ENCODE assay signal across 9 mouse cellular contexts in genomic region chr13:29857436-29857835, GRCm38 (mm10). TPM values are rescaled to one million over a fixed set of nuclear protein-coding genes. Genes with fewer than 3 reads are reported as not detected.
DNase-seq lines count a peak whose midpoint lies in the region; ATAC-seq and TF ChIP-seq lines count a peak whose summit lies in the region.
"Had no signal": no experiment of that assay in that cellular context is flagged by ENCODE, and none has a peak within 500 bp of the region (broad histone marks: within the 10 kb centered on the region; RNA-seq: fewer than 3 reads in every experiment).

No protein-coding gene starts in this region.

- no peaks in the 10 kb centered on the region for H3K79me2 ChIP-seq in liver, adult 2 months (ENCODE audit: control insufficient read depth, insufficient read depth, low read length)

- peak; percentile 73 for ATAC-seq in Patski
- no peak for ATAC-seq in embryonic facial prominence, embryonic 11.5 days (replicated peaks; ENCODE audit: insufficient number of reproducible peaks, low FRiP score, low TSS enrichment, low read depth)
- 0 out of 2 replicates have a peak, but pooled peaks have one; percentile 46 for ATAC-seq in hindbrain, embryonic 14.5 days (ENCODE audit: low FRiP score)
- ATAC-seq in monocyte, adult 5-6 weeks (replicated peaks; ENCODE audit: insufficient number of reproducible peaks, low FRiP score, low TSS enrichment, poor library complexity, severe bottlenecking) = peak; percentile 46

- H3K4me3 ChIP-seq in liver, adult 2 months (ENCODE audit: insufficient read depth, low read depth, low read length) = no peak overlapping the region
- no peak overlapping the region for H3K4me3 ChIP-seq in embryonic facial prominence, embryonic 11.5 days (ENCODE audit: low read depth, low read length)
- no peak overlapping the region for H3K4me3 ChIP-seq in hindbrain, embryonic 14.5 days (replicated peaks; ENCODE audit: low read length)
- H3K4me3 ChIP-seq: embryonic facial prominence, embryonic 15.5 days had no signal

- H3K36me3 ChIP-seq in liver, adult 2 months (ENCODE audit: control insufficient read depth, insufficient read depth, low read length) = no peaks in the 10 kb centered on the region
- no peaks in the 10 kb centered on the region for H3K36me3 ChIP-seq in embryonic facial prominence, embryonic 11.5 days (replicated peaks; ENCODE audit: control insufficient read depth, insufficient read depth, low read depth, low read length)
- no peaks in the 10 kb centered on the region for H3K36me3 ChIP-seq in hindbrain, embryonic 14.5 days (replicated peaks; ENCODE audit: control insufficient read depth, insufficient read depth)
- H3K36me3 ChIP-seq: embryonic facial prominence, embryonic 15.5 days had no signal

- H3K4me1 ChIP-seq in liver, adult 2 months (ENCODE audit: control insufficient read depth, insufficient read depth, low read length) = no peaks in the 10 kb centered on the region; the same call in 1 of the 2 replicates
- no peaks in the 10 kb centered on the region for H3K4me1 ChIP-seq in embryonic facial prominence, embryonic 11.5 days (ENCODE audit: control insufficient read depth, insufficient read depth, low read length)
- peaks cover 13% of the 10 kb centered on the region; the same call in 1 of the 2 replicates for H3K4me1 ChIP-seq in hindbrain, embryonic 14.5 days (replicated peaks; ENCODE audit: control insufficient read depth, insufficient read depth, low read length)
- H3K4me1 ChIP-seq: embryonic facial prominence, embryonic 15.5 days had no signal

- intact Hi-C loops in left cerebral cortex, postnatal 25 days (cut with DNase I) = loop anchor here (2.0 to 5.0 kb wide), 2 partner anchors 125 to 403 kb away; no protein-coding TSS in a partner anchor

- no peaks in the 10 kb centered on the region for H3K9me3 ChIP-seq in embryonic facial prominence, embryonic 11.5 days (replicated peaks; ENCODE audit: control insufficient read depth, low read length)
- H3K9me3 ChIP-seq in hindbrain, embryonic 14.5 days (ENCODE audit: control insufficient read depth, low read length) = no peaks in the 10 kb centered on the region
- H3K9me3 ChIP-seq: embryonic facial prominence, embryonic 15.5 days had no signal

- in situ Hi-C loops in Patski (cut with MboI; ENCODE audit: low pct_unique_long_range_greater_than_20kb) = loop anchor here (5.0 to 25.0 kb wide), 4 partner anchors 130 to 680 kb away; partner anchors contain the start of genes E2f3 and Uqcrfs1

- no peak for TF ChIP-seq POLR2A in liver, adult 2 months (IDR thresholded peaks at IDR 0.05; ENCODE audit: extremely low read depth, insufficient read depth, low read length)

- H3K4me2 ChIP-seq in embryonic facial prominence, embryonic 11.5 days (ENCODE audit: low read depth, low read length) = no peak overlapping the region
- H3K4me2 ChIP-seq in hindbrain, embryonic 14.5 days (replicated peaks) = no peak overlapping the region
- H3K4me2 ChIP-seq: embryonic facial prominence, embryonic 15.5 days had no signal

- DNase-seq in liver, adult 2 months (ENCODE audit: extremely low read depth, low read depth, low spot score) = peak; percentile 75
- DNase-seq in liver (no peak), Patski (ENCODE audit: low read depth, low spot score) (no peak)
- DNase-seq in embryonic facial prominence, embryonic 11.5 days (ENCODE audit: low spot score) = peak; percentile 74
- DNase-seq in hindbrain, embryonic 14.5 days (ENCODE audit: low spot score) = peak; percentile 69
- peak; percentile 22 to 59 for DNase-seq in left cerebral cortex, postnatal 25 days (ENCODE audit: low spot score in 2 of 2)
- DNase-seq in urinary bladder, adult 2 months (ENCODE audit: low spot score) = no peak

- no peak overlapping the region for H3K9ac ChIP-seq in liver, adult 2 months (ENCODE audit: low read depth, low read length)
- H3K9ac ChIP-seq in embryonic facial prominence, embryonic 11.5 days (replicated peaks; ENCODE audit: low read length) = no peak overlapping the region
- no peak overlapping the region for H3K9ac ChIP-seq in hindbrain, embryonic 14.5 days
- H3K9ac ChIP-seq: embryonic facial prominence, embryonic 15.5 days had no signal

- POLR2A ChIA-PET in Patski (lab: Charles Lee) = no interaction called here

- no peak overlapping the region for H3K27ac ChIP-seq in liver, adult 2 months (replicated peaks; ENCODE audit: insufficient read depth, low read depth, low read length)
- H3K27ac ChIP-seq in embryonic facial prominence, embryonic 11.5 days (replicated peaks; ENCODE audit: low read depth, low read length) = no peak overlapping the region
- H3K27ac ChIP-seq in hindbrain, embryonic 14.5 days = no peak overlapping the region
- H3K27ac ChIP-seq: embryonic facial prominence, embryonic 15.5 days had no signal

- CTCF ChIA-PET in Patski (lab: Charles Lee) = interaction anchor here (0.7 to 1.7 kb wide), 6 partner anchors 124 to 402 kb away, joined by 3 to 4 read pairs (median 3); no protein-coding TSS in a partner anchor

- peak; percentile 37; the same call in 1 of the 2 replicates for TF ChIP-seq CTCF in liver, adult 2 months (IDR thresholded peaks at IDR 0.05; ENCODE audit: low read depth, low read length)
- peak; percentile 76 for TF ChIP-seq CTCF in Patski (IDR thresholded peaks at IDR 0.05)

- H3K27me3 ChIP-seq in liver, adult 2 months (ENCODE audit: control insufficient read depth, insufficient read depth, low read length) = no peaks in the 10 kb centered on the region
- H3K27me3 ChIP-seq in Patski = no peaks in the 10 kb centered on the region
- no peaks in the 10 kb centered on the region for H3K27me3 ChIP-seq in embryonic facial prominence, embryonic 11.5 days (ENCODE audit: control insufficient read depth, insufficient read depth, low read length)
- no peaks in the 10 kb centered on the region for H3K27me3 ChIP-seq in hindbrain, embryonic 14.5 days (ENCODE audit: control insufficient read depth, insufficient read depth, low read length)
- H3K27me3 ChIP-seq: embryonic facial prominence, embryonic 15.5 days had no signal

- 15% methylated on average over 4 of the region's 4 CpGs for WGBS in liver, adult 2 months
- WGBS in embryonic facial prominence, embryonic 11.5 days = 16% methylated on average over 4 of the region's 4 CpGs
- WGBS in hindbrain, embryonic 14.5 days = 22% methylated on average over 4 of the region's 4 CpGs

RNA-seq across cellular contexts. Expression of gene Cdkal1, which starts 2.0 kb away (rescaled TPM):
- 13.6 and 13.8 TPM in 2 replicates for total RNA-seq in liver, adult 2 months (2014; rRNA removed)
- 1.3 and 1.7 TPM in 2 replicates for polyA plus RNA-seq in liver, adult 2 months (2012; rRNA removed)
- polyA plus RNA-seq in Patski (2021) = 15.1 TPM
- polyA plus RNA-seq in embryonic facial prominence, embryonic 11.5 days (2014; fragmentation: Nextera tagmentation; extraction: Ambion mirVana) = 34.7 and 39.6 TPM in 2 replicates
- 19.4 and 22.9 TPM in 2 replicates for polyA plus RNA-seq in hindbrain, embryonic 14.5 days (2014; fragmentation: Nextera tagmentation; extraction: Ambion mirVana)
- total RNA-seq in left cerebral cortex, postnatal 25 days (2021) = 10 to 100 TPM; 20.0 to 20.1 TPM
- 24.6 to 84.4 TPM (median 60.5 TPM) in 3 replicates for total RNA-seq in monocyte, adult 5-6 weeks (2017)
- polyA plus RNA-seq in urinary bladder, adult 2 months (2012; rRNA removed) = 6.9 and 10.0 TPM in 2 replicates

Comparison
In these comparisons a context has a peak if more than half of its experiments do, and no peak if none do; other contexts are left out.
1. DNase-seq: peak in liver, adult 2 months (single experiment), embryonic facial prominence, embryonic 11.5 days (single experiment), hindbrain, embryonic 14.5 days (single experiment) and left cerebral cortex, postnatal 25 days (2 of 2); none in liver (single experiment), Patski (single experiment) and urinary bladder, adult 2 months (single experiment).